Mouse (Mus musculus): ENCODE measurements around the gene Enpp7.

Gene Enpp7

DNA sequence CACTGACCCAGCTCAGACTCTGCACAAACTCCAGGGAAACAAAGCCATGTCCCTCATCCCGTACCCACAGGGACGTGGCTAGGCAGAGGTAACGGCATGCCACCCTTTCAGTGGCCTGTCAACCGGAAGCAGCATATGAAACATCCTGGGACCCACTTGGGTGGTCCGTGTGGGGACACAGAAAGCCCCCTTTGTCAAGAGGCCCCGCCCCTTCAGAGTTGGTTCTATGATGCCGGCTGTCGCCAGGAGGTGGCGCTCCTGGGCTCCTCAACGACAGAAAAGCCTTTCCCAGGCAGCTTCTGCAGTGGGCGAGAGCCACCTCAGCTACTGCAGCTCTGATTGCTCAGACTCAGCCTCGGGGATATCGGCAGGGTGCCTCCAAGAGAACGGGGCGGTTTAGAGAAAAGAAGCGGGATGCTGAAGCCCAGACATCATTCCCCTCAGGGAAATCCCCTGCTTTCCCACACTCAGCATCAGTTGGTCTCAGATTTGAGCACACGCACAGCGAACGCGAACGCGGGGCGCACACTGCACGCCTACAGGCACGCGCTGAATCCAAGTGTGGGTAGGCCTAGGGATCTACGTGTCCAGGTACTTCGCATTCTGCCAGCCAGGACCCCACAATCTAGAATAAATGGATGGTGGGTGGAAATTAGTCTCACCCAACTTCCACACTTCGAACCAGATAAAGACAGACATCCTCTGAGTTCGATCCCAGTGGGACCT is 10.7 kb downstream of the Enpp7 start:
- peak; percentile 77 for DNase-seq (ENCODE audit: low spot score)

DNA sequence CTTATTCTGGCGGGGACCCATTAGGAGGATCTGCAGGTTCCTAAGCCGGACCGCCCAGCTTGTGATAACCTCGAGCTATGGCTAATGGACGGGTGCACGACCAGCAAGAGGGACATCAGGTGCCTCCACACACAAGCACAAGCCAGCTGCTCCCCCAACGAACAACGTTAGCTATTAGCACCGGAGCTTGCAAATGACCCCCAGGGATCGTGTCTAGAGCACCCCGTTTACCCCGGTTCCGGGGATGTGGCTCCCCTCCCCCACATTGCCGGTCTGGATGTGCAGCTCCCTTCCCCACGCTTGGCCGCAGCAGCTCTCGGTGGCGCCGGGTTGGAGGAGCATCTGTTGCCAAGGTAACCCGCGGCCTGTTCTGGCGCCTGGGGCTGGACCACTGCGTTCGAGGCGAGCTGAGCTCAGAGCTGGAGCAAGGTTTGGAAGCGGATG is 11.4 kb downstream of the Enpp7 start:
- peak; percentile 39 for DNase-seq (ENCODE audit: low spot score)

GRCm38 (mm10) chr11:119000877-119001276 is 12.9 kb downstream of the Enpp7 start:
- no peak for DNase-seq (ENCODE audit: low spot score)

GRCm38 (mm10) chr11:119001493-119002128 is 13.6 kb downstream of the Enpp7 start:
- no peak for DNase-seq (ENCODE audit: low spot score)

DNA sequence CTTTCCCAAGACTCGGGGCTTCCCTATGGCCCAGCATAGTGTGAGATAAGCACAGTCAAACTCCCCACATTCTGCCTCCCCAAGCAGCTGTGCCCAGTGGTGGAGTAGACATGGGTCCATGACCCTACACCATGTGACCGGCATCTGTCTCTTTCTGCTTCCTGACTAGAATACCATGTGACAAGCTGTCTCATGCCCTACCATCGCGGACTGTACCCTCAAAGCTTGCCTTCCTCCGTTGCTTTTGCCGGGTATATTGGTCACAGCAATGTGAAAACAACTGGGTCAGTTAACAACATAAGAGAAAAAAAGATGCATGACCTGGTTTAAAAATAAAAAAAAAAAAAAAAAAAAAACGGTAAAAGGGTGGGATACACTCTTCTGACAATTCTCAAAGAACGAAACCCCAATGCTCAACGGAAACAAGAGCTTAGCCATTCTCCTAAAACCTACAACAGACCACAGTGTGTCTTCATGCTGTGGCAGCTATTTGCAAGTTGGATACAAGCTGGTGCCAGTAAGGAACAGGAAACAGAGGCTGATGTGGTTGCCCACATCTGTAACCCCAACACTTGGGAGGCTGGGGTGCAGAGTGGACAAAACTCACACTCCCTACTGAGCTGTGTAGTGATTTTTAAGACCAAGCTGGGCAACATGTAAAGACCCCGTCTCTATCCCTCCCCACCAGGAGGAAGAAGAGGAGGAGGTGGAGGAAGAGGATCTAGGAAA is 17.7 kb downstream of the Enpp7 start:
- no peak for DNase-seq (ENCODE audit: low spot score)

DNA sequence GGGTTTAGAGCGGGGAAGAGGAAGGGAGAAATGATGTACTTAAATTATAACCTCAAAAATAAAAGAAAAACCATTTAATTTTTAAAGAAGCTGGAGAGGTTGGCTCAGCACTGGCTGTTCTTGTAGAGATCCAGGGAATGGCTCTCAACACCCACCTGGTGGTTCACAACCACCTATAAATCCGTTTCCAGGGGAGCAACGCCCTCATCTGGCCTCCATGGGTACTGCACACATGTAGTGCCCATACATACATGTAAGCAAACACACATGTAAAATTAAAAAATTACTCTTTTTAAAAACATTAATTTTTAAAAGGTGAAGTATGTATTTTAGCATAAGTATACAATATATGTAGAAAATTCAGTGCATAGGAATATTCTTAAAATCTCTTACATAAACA is 18.5 kb downstream of the Enpp7 start:
- DNase-seq (ENCODE audit: low spot score): no peak

GRCm38 (mm10) chr11:119007461-119008456 is 19.8 kb downstream of the Enpp7 start:
- DNase-seq (ENCODE audit: low spot score): peak; percentile 38

DNA sequence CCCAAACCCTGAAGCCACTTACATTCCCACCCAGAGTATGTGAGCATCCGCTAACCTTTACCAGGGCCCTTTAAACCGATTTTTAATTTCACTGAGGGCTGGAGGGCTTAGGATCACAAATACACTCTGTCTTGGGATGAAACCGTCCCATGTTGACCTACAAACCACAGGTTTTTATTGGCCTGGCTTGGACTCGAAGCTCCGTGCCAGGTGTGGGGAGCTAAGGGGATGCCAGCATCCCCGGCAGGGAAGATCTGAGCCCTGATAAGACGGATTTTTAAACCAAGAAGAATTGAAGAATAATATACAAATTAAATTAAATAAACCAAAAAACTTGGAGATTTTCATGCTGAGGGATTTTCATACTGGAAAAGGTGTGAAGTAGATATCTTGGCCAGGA is 26.5 kb downstream of the Enpp7 start:
- DNase-seq (ENCODE audit: low spot score): no peak

- DNase-seq (ENCODE audit: low spot score): no peak
Observed at GRCm38 (mm10) chr11:119017506-119017905, 29.5 kb downstream of the Enpp7 start.

DNA sequence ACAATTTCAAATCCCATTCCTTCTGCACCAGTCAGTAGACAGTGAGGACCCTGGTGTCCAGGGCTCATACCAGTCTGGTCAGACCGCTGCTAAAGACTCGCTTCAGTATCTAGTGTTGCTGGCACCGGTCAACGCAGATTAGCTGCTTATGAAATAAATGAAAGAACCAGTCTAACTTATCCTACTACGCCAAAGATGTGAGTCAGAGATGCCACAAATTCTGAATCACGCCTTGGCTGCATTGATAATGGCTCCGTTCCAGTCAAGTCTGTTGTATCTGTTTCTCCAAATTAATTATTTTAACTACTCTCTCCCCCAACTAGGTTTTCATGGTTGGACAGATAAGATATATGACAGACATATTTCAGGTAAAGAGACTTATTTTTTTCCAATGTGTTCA is 33.2 kb downstream of the Enpp7 start:
- no peak for DNase-seq (ENCODE audit: low spot score)

DNA sequence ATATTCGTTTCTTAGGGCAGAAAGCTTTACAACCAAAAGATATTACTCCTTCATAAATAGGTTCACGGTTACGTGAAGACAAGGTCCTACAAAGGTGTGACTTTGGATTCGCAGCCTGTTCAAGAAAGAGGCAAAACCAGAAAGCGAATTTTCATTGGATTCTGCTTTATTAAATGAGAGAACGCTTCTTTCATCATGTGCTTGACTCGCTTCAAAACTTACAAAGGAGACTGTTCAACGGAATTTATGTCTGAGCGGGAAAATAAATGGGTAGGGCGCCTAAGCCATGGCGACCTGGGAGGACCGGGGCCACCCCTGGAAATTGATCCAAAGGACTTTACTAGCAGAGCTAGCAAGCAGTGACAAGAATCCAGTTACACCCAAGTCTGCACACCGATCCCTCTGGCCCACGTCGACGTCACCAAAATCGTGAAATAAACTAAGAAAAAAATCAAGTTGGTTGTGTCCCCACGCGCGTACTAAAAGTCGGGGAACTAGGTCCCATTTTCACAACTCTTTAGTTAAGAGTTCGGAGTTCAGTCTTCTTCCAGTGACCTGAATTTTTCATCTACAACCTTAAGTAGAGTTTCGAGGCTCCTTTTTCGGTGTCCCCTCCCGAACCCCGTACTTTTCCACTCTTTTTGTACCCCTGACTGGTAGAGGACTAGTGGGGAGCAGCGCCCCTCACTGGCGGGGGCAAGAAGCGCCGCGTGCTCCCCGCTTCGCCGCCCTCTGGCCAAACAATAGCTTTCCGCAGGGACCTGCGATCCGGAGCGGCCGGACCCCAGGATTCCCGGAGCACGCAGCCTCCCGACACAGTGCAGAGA is 34.3 kb downstream of the Enpp7 start:
- no peak for DNase-seq (ENCODE audit: low spot score)

- peak; percentile 91 for DNase-seq (ENCODE audit: low spot score)
Observed at GRCm38 (mm10) chr11:119022895-119023615, 35.1 kb downstream of the Enpp7 start, which contains the start of gene Cbx2. Gene Cbx2, plus strand, starts transcription at chr11:119022962.

GRCm38 (mm10) chr11:119023616-119023980 is 35.6 kb downstream of the Enpp7 start:
- no peak for DNase-seq (ENCODE audit: low spot score)

- no peak for DNase-seq (ENCODE audit: low spot score)
Observed at GRCm38 (mm10) chr11:119024260-119024659, 36.3 kb downstream of the Enpp7 start.

DNA sequence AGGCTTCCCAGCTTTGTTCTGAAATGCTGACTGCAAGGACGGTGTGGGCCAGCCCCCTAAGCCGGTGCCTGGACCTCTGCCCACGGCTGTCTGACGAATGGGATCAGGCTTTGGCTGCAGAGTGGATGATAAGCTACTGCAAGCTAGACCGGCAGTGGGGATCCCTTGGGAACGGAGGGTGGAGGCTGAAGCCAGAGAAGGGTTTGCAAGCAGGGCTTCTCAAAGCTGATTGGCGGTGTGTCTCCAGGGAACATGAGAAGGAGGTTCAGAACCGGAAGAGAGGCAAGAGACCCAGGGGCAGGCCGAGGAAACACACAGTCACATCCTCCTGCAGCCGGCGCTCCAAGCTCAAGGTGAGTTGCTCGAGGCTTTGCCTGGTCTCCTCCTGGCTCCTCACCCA is 38.2 kb downstream of the Enpp7 start:
- DNase-seq (ENCODE audit: low spot score): no peak

GRCm38 (mm10) chr11:119033874-119034558 is 46.0 kb downstream of the Enpp7 start:
- DNase-seq (ENCODE audit: low spot score): peak; percentile 82

- no peak for DNase-seq (ENCODE audit: low spot score)
Observed at GRCm38 (mm10) chr11:119034635-119035034, 46.6 kb downstream of the Enpp7 start.

DNA sequence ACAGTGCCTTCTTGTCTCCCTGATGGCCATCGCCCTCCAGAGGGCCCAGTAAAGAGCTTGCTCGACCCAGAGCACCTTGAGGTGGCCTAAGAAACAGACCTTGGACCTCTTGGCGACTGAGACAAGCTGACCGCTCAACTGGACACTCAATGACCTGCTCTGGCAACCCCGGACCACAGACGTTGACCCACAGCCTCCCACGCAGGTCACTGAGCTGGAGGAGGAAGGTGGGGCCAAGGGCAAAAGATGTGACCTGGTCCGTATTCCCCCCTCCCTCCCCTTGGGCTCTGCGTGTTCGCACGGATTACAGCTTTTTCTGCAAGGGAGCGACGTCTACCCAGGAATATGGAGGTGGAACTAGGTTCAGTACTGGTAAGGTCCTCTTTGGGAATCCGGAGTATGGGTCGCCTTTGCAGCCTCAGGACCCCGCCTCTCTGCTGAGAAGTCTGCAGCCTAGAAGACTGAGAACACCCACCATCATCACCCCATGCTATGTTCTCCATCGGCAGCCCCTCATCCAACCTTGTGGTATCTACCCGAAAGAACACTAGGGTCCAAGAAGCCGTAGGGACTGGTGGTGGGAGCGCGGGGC is 47.2 kb downstream of the Enpp7 start:
- peak; percentile 8 for DNase-seq (ENCODE audit: low spot score)

GRCm38 (mm10) chr11:119035686-119036165 is 47.7 kb downstream of the Enpp7 start:
- no peak for DNase-seq (ENCODE audit: low spot score)

Measured in ovary, postnatal 36 days (tissue).